Mouse (Mus musculus): ENCODE data around the gene Fancd2. TPM values are rescaled to one million over a fixed set of nuclear protein-coding genes. Genes with fewer than 3 reads are reported as not detected.
A peak's percentile ranks its signal among the peaks of the same experiment; 100 is the strongest.

The Fancd2 gene
- polyA plus RNA-seq, 1 experiment from 2014 or later = 3.0 TPM

DNA sequence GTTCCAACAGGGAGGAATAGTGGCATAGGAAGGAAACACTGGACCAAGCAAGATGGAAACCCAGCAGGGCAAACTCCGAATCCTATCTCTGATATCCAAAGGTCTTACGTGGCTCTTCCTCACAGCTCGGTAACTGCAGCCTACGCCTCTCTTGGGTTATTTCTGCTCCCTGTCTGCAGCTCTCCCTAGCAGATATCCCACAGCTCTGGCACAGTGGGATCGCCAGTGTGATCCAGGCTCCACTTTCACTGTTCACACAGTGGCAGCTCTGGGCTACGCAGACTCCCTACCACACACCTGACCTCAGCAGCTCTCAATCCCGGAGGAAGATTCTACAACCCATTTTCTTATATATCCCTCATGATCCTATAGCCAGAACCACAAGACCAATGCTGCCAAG, 82.7 kb downstream of the Fancd2 start:
- 96% methylated on average over 7 of the region's 7 CpGs for WGBS
- no peak overlapping the region for H3K4me3 ChIP-seq (replicated peaks; ENCODE audit: low read depth, low read length)
- H3K4me1 ChIP-seq (replicated peaks; ENCODE audit: insufficient read depth, low read length) = no peaks in the 10 kb centered on the region
- H3K27ac ChIP-seq = no peak overlapping the region
- no peak for ATAC-seq (replicated peaks; ENCODE audit: low FRiP score, low read depth)
- no peak for TF ChIP-seq CTCF (IDR thresholded peaks at IDR 0.05; ENCODE audit: low read depth)
- DNase-seq (ENCODE audit: low spot score) = no peak
- H3K27me3 ChIP-seq (ENCODE audit: insufficient read depth, low read length) = no peaks in the 10 kb centered on the region
- H3K9ac ChIP-seq (ENCODE audit: low read depth, low read length) = no peak overlapping the region
- H3K36me3 ChIP-seq (ENCODE audit: insufficient read depth, low read length) = peaks cover 35% of the 10 kb centered on the region
- H3K4me2 ChIP-seq (ENCODE audit: low read length) = no peak overlapping the region
- no peaks in the 10 kb centered on the region for H3K9me3 ChIP-seq (replicated peaks; ENCODE audit: low read length)

- no peaks in the 10 kb centered on the region for H3K27me3 ChIP-seq (ENCODE audit: insufficient read depth, low read length)
- ATAC-seq (replicated peaks; ENCODE audit: low FRiP score, low read depth) (no peak), DNase-seq (ENCODE audit: low spot score) (no peak)
- no peak for TF ChIP-seq CTCF (IDR thresholded peaks at IDR 0.05; ENCODE audit: low read depth)
- H3K9me3 ChIP-seq (replicated peaks; ENCODE audit: low read length) = no peaks in the 10 kb centered on the region
- no peak overlapping the region for H3K9ac ChIP-seq (ENCODE audit: low read depth, low read length)
- H3K4me3 ChIP-seq (replicated peaks; ENCODE audit: low read depth, low read length) = no peak overlapping the region
- no peak overlapping the region for H3K27ac ChIP-seq
- WGBS = 95% methylated on average over 8 of the region's 8 CpGs
- H3K4me2 ChIP-seq (ENCODE audit: low read length) = no peak overlapping the region
- H3K4me1 ChIP-seq (replicated peaks; ENCODE audit: insufficient read depth, low read length) = no peaks in the 10 kb centered on the region
- H3K36me3 ChIP-seq (ENCODE audit: insufficient read depth, low read length) = peaks cover 35% of the 10 kb centered on the region
Measured at GRCm38 (mm10) chr6:113614997-113615396, 83.5 kb downstream of the Fancd2 start.

GRCm38 (mm10) chr6:113615489-113615888, 84.0 kb downstream of the Fancd2 start:
- no peak for TF ChIP-seq CTCF (IDR thresholded peaks at IDR 0.05; ENCODE audit: low read depth)
- Histone ChIP-seq H3K27ac (no peak overlapping the region), H3K4me1 (replicated peaks; ENCODE audit: insufficient read depth, low read length) (no peaks in the 10 kb centered on the region), H3K4me2 (ENCODE audit: low read length) (no peak overlapping the region), H3K4me3 (replicated peaks; ENCODE audit: low read depth, low read length) (no peak overlapping the region), H3K27me3 (ENCODE audit: insufficient read depth, low read length) (no peaks in the 10 kb centered on the region), H3K9ac (ENCODE audit: low read depth, low read length) (no peak overlapping the region), H3K36me3 (ENCODE audit: insufficient read depth, low read length) (peaks cover 35% of the 10 kb centered on the region), H3K9me3 (replicated peaks; ENCODE audit: low read length) (no peaks in the 10 kb centered on the region)
- no peak for ATAC-seq (replicated peaks; ENCODE audit: low FRiP score, low read depth)
- no peak for DNase-seq (ENCODE audit: low spot score)
- WGBS = 93% methylated on average over 4 of the region's 4 CpGs

DNA sequence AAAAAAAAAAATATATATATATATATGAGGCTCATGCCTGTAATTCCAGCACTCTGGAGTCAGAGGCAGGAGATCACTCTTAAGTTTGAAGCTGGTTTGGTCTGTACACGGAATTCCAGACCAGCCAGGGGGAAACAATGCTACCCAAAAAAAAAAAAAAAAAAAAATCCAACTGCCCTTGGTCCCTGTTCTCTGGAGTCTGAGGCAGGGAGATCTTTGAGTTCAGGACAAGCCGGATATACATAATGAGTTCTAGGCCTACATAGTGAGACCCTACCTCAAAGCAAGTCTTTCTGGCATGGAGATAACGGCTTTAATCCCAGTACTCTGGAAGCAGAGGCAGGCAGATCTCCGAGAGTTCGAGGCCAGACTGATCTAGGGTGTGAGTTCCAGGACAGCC, 91.9 kb downstream of the Fancd2 start:
- Histone ChIP-seq H3K9me3 (replicated peaks; ENCODE audit: low read length) (no peaks in the 10 kb centered on the region), H3K36me3 (ENCODE audit: insufficient read depth, low read length) (no peaks in the 10 kb centered on the region), H3K27me3 (ENCODE audit: insufficient read depth, low read length) (no peaks in the 10 kb centered on the region), H3K9ac (ENCODE audit: low read depth, low read length) (peak overlapping the region; percentile 74; the same call in 1 of the 2 replicates), H3K4me2 (ENCODE audit: low read length) (peak overlapping the region; percentile 88), H3K27ac (peak overlapping the region; percentile 85; the same call in 1 of the 2 replicates), H3K4me1 (replicated peaks; ENCODE audit: insufficient read depth, low read length) (0 out of 2 replicates have a peak, but pooled peaks cover 7% of the 10 kb centered on the region), H3K4me3 (replicated peaks; ENCODE audit: low read depth, low read length) (peak overlapping the region; percentile 76)
- no peak for TF ChIP-seq CTCF (IDR thresholded peaks at IDR 0.05; ENCODE audit: low read depth)
- DNase-seq (ENCODE audit: low spot score) (no peak), ATAC-seq (replicated peaks; ENCODE audit: low FRiP score, low read depth) (0 out of 2 replicates have a peak, but pooled peaks have one; percentile 1)
- 59% methylated on average over 5 of the region's 5 CpGs for WGBS

DNA sequence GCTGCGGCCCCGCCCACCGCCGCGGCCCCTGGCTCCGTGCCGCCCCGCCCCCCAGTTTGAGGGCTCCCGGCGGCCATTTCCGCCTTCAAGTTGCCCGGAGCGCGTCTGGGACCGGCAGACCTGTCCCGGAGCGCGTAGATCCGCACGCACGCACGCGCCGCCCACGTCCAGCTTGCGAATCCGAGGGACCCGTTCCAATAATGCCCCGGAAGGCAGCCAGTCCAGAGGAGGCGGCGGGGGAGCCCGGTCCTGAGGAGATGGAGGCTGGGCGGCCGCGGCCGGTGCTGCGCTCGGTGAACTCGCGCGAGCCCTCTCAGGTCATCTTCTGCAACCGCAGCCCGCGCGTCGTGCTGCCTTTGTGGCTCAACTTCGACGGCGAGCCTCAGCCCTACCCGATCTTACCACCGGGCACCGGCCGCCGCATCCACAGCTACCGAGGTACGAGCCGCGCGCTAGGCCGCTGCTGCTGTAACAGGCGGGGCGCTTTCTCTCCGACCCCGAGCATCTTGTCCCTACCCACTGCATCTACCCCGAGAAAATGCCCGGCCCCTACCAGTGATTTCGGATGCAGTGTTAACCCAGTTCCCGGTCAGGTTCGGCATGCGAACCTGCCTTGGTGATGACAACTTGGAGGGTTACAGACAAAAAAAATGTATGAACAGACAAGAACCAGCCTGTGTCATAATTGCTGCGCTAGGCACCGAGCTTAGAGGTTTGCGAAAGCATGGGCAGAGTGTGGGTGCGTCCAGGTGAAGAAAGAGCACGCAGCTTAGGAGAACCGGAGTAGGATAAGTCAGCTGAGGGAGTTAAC, 92.7 kb downstream of the Fancd2 start, which contains the start of gene Vhl:
Gene Vhl (plus strand): TSS at position 19 of the 811 bp plus-strand sequence.
- TF ChIP-seq CTCF (IDR thresholded peaks at IDR 0.05; ENCODE audit: low read depth) = peak; percentile 18; the same call in 1 of the 2 replicates
- H3K9me3 ChIP-seq (replicated peaks; ENCODE audit: low read length) = no peaks in the 10 kb centered on the region
- H3K27me3 ChIP-seq (ENCODE audit: insufficient read depth, low read length) = no peaks in the 10 kb centered on the region
- 0 out of 2 replicates have a peak, but pooled peaks cover 7% of the 10 kb centered on the region for H3K4me1 ChIP-seq (replicated peaks; ENCODE audit: insufficient read depth, low read length)
- H3K9ac ChIP-seq (ENCODE audit: low read depth, low read length) = peak within 1 kb of the TSS; percentile 74
- peak within 1 kb of the TSS; percentile 88 for H3K4me2 ChIP-seq (ENCODE audit: low read length)
- H3K36me3 ChIP-seq (ENCODE audit: insufficient read depth, low read length) = 0 out of 2 replicates have a peak, but pooled peaks cover 3% of the 10 kb centered on the region
- peak; percentile 89 for DNase-seq (ENCODE audit: low spot score)
- peak within 1 kb of the TSS; percentile 76 for H3K4me3 ChIP-seq (replicated peaks; ENCODE audit: low read depth, low read length)
- H3K27ac ChIP-seq = peak within 1 kb of the TSS; percentile 85
- peak; percentile 89 for ATAC-seq (replicated peaks; ENCODE audit: low FRiP score, low read depth)
- WGBS = 1% methylated on average over 76 of the region's 76 CpGs

DNA sequence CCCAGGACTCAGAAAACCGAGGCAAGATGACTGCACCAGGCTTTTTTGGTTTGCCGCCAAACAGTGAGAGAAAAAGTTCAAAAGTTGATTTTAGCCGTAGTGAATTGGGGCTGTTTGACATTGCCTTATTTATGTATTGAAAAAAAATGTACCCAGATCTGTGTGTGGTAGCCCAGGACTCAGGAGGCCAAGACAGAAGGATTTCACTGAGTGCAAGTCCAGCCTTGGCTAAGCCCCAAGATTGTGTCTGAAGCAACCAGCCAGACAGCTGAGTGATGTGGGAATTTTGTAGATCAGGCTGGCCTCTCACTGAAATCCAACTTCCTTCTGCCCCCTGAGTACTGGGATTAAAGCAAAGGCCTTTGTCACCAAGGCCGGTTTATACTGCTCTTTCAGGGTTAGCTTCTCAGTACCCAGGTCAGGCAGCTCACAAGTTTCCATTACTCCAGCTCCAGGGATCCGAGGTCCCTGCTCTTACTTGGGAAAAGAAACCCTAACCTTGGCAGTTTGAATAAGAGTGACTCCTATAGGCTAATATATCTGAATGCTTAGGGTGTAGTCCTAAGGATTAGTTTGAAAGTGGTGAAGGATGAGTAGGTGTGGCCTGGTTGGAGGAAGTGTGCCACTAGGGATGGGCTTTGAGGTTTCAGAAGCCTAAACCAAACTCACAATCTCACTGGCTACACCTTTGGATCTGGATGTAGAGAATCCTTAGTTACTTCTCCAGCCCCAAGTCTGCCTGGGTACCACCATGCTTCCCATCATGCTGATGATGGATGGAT, 93.7 kb downstream of the Fancd2 start:
- H3K27me3 ChIP-seq (ENCODE audit: insufficient read depth, low read length) = no peaks in the 10 kb centered on the region
- ATAC-seq (replicated peaks; ENCODE audit: low FRiP score, low read depth) (no peak), DNase-seq (ENCODE audit: low spot score) (no peak)
- H3K36me3 ChIP-seq (ENCODE audit: insufficient read depth, low read length) = peaks cover 13% of the 10 kb centered on the region; the same call in 1 of the 2 replicates
- H3K9me3 ChIP-seq (replicated peaks; ENCODE audit: low read length) = no peaks in the 10 kb centered on the region
- H3K4me3 ChIP-seq (replicated peaks; ENCODE audit: low read depth, low read length) = peak overlapping the region; percentile 76
- WGBS = 34% methylated on average over 5 of the region's 5 CpGs
- no peak for TF ChIP-seq CTCF (IDR thresholded peaks at IDR 0.05; ENCODE audit: low read depth)
- peak overlapping the region; percentile 88 for H3K4me2 ChIP-seq (ENCODE audit: low read length)
- H3K9ac ChIP-seq (ENCODE audit: low read depth, low read length) = peak overlapping the region; percentile 74
- H3K4me1 ChIP-seq (replicated peaks; ENCODE audit: insufficient read depth, low read length) = 0 out of 2 replicates have a peak, but pooled peaks cover 7% of the 10 kb centered on the region
- H3K27ac ChIP-seq = no peak overlapping the region

All from kidney, postnatal 0 days (tissue).